Mouse (Mus musculus) lung, postnatal 0 days (tissue): ENCODE results near the gene Camkmt.

Source experiments
- CTCF ChIP-seq: IDR thresholded peaks from 2 replicates; pipeline ENCODE4 v1.5.1; 2016; ENCODE audit warnings: antibody characterized with exemption, mild to moderate bottlenecking
- EP300 ChIP-seq: IDR thresholded peaks from 2 replicates; pipeline ENCODE4 v1.6.1; 2016; ENCODE audit warnings: antibody characterized with exemption, mild to moderate bottlenecking, control low read depth

- no peak for TF ChIP-seq CTCF
- no peak for TF ChIP-seq EP300
Measured at GRCm38 (mm10) chr17:85266831-85267422, 176.6 kb downstream of the Camkmt start.
